Mouse (Mus musculus): ENCODE results near the gene Dbi. TPM values are rescaled to one million over a fixed set of nuclear protein-coding genes. Genes with fewer than 3 reads are reported as not detected.
A peak's percentile ranks its signal among the peaks of the same experiment; 100 is the strongest.

Gene Dbi
- polyA plus RNA-seq, 1 experiment from 2014 or later, result 1,146 TPM

- ATAC-seq, result no peak
- H3K4me3 ChIP-seq (replicated peaks; ENCODE audit: low read length), result no peak overlapping the region
- no peaks in the 10 kb centered on the region for H3K27me3 ChIP-seq (replicated peaks; ENCODE audit: control insufficient read depth, insufficient read depth, low read length)
- H3K9ac ChIP-seq (replicated peaks; ENCODE audit: low read depth, low read length), result no peak overlapping the region
- peaks cover 7% of the 10 kb centered on the region for H3K4me1 ChIP-seq (replicated peaks; ENCODE audit: control insufficient read depth, insufficient read depth, low read length)
- no peaks in the 10 kb centered on the region for H3K9me3 ChIP-seq (ENCODE audit: control insufficient read depth, low read length)
- no peak overlapping the region for H3K4me2 ChIP-seq (ENCODE audit: low read length)
- H3K27ac ChIP-seq (ENCODE audit: low read length), result no peak overlapping the region
- no peaks in the 10 kb centered on the region for H3K36me3 ChIP-seq (ENCODE audit: control insufficient read depth, insufficient read depth)
Observed at GRCm38 (mm10) chr1:120146994-120147393, 26.1 kb upstream of the Dbi start.

DNA sequence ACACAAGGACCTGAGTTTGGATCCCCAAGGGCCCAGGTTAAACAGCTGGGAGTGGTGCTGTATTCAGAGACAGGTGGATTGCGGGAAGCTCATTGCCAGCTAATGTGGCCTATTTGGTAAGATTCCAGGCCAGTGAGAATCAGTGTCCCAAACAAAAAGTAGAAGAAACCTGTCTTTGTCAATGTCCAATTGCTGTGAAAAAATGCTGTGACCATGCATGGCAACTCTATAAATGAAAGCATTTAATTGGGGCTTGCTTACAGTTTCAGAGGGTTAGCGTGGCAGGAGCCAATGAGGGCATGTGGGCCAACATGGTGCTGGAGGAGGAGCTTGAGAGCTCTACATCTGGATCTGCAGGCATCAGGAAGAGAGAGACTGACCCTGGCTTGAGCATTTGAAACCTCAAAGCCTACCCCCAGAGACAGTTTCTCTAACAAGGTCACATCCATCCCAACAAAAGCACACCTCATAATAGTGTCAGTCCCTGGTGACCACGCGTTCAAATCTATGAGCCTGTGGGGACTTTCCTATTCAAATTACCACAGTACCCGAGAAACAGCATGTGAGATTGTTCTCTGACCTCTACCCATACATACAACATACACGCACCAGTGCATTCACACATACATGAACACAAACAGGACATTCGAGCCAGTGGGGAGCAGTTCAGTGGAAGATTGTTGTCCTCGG is 24.8 kb upstream of the Dbi start:
- no peak overlapping the region for H3K27ac ChIP-seq (ENCODE audit: low read length)
- no peak overlapping the region for H3K9ac ChIP-seq (replicated peaks; ENCODE audit: low read depth, low read length)
- H3K4me1 ChIP-seq (replicated peaks; ENCODE audit: control insufficient read depth, insufficient read depth, low read length), result peaks cover 7% of the 10 kb centered on the region
- H3K4me3 ChIP-seq (replicated peaks; ENCODE audit: low read length), result no peak overlapping the region
- no peaks in the 10 kb centered on the region for H3K9me3 ChIP-seq (ENCODE audit: control insufficient read depth, low read length)
- ATAC-seq, result no peak
- H3K36me3 ChIP-seq (ENCODE audit: control insufficient read depth, insufficient read depth), result no peaks in the 10 kb centered on the region
- WGBS, result 67% methylated on average over 8 of the region's 8 CpGs
- no peak overlapping the region for H3K4me2 ChIP-seq (ENCODE audit: low read length)
- H3K27me3 ChIP-seq (replicated peaks; ENCODE audit: control insufficient read depth, insufficient read depth, low read length), result no peaks in the 10 kb centered on the region

DNA sequence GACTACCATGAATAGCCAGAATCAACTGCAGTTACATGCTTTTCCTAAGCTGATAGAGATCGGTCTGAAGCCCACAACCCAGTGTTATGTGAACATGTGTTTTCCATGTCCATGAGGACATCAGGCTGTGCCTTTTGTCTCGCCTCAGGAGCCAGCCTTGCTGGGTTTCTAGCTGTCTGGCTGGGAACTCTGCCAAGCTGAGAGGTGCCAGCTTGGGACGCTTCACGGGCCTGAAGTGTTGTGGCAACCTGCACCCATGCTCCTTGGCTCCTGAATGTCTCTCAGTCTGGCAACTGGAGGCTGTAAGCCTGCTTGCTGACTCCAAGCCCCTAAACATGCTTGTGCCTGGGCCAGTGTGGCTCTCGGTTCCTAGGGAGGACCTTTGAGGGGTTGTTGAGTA is 21.7 kb upstream of the Dbi start:
- H3K27me3 ChIP-seq (replicated peaks; ENCODE audit: control insufficient read depth, insufficient read depth, low read length), result no peaks in the 10 kb centered on the region
- peaks cover 7% of the 10 kb centered on the region for H3K4me1 ChIP-seq (replicated peaks; ENCODE audit: control insufficient read depth, insufficient read depth, low read length)
- H3K9ac ChIP-seq (replicated peaks; ENCODE audit: low read depth, low read length), result no peak overlapping the region
- 39% methylated on average over 5 of the region's 5 CpGs for WGBS
- H3K27ac ChIP-seq (ENCODE audit: low read length), result no peak overlapping the region; the same call in 1 of the 2 replicates
- H3K4me2 ChIP-seq (ENCODE audit: low read length), result no peak overlapping the region
- ATAC-seq, result peak; percentile 61
- no peaks in the 10 kb centered on the region for H3K36me3 ChIP-seq (ENCODE audit: control insufficient read depth, insufficient read depth)
- no peaks in the 10 kb centered on the region for H3K9me3 ChIP-seq (ENCODE audit: control insufficient read depth, low read length)
- H3K4me3 ChIP-seq (replicated peaks; ENCODE audit: low read length), result no peak overlapping the region

DNA sequence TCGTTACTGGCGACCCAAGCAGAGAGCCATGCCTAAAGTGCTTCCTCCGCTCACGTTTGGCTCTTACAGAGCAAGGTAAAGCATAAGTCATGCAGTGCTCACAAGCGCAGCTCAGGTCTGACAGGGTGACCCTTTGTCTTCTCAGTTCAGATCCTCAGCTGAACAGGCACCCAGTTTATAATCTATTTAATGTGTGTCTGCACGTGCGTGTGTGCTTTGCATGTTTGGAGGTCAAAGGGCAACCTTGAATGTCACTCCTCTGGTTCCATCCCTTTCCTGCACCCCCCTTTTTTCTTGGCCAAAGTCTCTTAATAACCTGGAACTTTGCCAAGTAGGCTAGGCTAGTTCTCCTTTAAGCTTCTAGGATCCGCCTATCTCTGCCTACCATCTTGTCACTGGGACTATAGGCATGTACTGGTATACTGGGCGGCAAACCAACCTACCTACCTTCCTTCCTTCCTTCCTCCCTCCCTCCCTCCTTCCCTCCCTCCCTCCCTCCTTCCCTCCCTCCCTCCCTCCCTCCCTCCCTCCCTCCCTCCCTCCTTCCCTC is 19.3 kb upstream of the Dbi start:
- H3K27me3 ChIP-seq (replicated peaks; ENCODE audit: control insufficient read depth, insufficient read depth, low read length), result no peaks in the 10 kb centered on the region
- H3K9ac ChIP-seq (replicated peaks; ENCODE audit: low read depth, low read length), result no peak overlapping the region
- peaks cover 7% of the 10 kb centered on the region for H3K4me1 ChIP-seq (replicated peaks; ENCODE audit: control insufficient read depth, insufficient read depth, low read length)
- H3K9me3 ChIP-seq (ENCODE audit: control insufficient read depth, low read length), result no peaks in the 10 kb centered on the region
- WGBS, result 87% methylated on average over 9 of the region's 9 CpGs
- H3K27ac ChIP-seq (ENCODE audit: low read length), result no peak overlapping the region
- H3K4me3 ChIP-seq (replicated peaks; ENCODE audit: low read length), result no peak overlapping the region
- H3K36me3 ChIP-seq (ENCODE audit: control insufficient read depth, insufficient read depth), result no peaks in the 10 kb centered on the region
- H3K4me2 ChIP-seq (ENCODE audit: low read length), result no peak overlapping the region
- no peak for ATAC-seq

DNA sequence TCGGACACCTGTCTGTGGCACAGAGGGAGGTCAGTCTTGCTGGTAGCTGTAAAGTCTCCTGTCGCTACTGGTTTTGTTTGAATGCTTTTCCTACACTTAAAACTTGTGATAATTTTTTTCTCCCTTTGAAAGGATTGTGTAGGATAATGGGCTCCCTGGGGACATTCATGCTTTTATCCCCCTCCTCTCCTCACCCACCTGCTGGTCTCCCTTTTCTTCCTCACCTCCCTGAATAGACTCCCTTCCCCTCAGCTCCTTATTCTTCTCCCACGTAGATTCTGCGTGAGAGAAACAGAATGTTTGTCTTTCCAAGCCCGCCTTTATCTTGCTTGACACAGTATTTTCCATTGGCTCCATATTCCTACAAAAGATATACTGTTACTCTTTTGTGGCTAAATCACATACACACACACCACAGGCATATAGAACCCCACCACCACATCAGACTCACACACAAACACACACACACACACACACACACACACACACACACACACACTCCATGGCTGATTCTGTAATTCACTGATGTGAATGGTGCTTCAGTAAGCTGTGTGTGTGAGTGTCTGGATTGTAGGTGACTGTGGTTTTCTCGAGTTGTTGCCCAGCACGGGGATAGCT is 18.2 kb upstream of the Dbi start:
- peak; percentile 9; the same call in 1 of the 2 replicates for ATAC-seq
- Histone ChIP-seq H3K9me3 (ENCODE audit: control insufficient read depth, low read length) (no peaks in the 10 kb centered on the region), H3K36me3 (ENCODE audit: control insufficient read depth, insufficient read depth) (no peaks in the 10 kb centered on the region), H3K4me1 (replicated peaks; ENCODE audit: control insufficient read depth, insufficient read depth, low read length) (peaks cover 7% of the 10 kb centered on the region), H3K27ac (ENCODE audit: low read length) (no peak overlapping the region), H3K27me3 (replicated peaks; ENCODE audit: control insufficient read depth, insufficient read depth, low read length) (no peaks in the 10 kb centered on the region), H3K9ac (replicated peaks; ENCODE audit: low read depth, low read length) (no peak overlapping the region), H3K4me2 (ENCODE audit: low read length) (no peak overlapping the region), H3K4me3 (replicated peaks; ENCODE audit: low read length) (no peak overlapping the region)
- 18% methylated on average over 7 of the region's 7 CpGs for WGBS

DNA sequence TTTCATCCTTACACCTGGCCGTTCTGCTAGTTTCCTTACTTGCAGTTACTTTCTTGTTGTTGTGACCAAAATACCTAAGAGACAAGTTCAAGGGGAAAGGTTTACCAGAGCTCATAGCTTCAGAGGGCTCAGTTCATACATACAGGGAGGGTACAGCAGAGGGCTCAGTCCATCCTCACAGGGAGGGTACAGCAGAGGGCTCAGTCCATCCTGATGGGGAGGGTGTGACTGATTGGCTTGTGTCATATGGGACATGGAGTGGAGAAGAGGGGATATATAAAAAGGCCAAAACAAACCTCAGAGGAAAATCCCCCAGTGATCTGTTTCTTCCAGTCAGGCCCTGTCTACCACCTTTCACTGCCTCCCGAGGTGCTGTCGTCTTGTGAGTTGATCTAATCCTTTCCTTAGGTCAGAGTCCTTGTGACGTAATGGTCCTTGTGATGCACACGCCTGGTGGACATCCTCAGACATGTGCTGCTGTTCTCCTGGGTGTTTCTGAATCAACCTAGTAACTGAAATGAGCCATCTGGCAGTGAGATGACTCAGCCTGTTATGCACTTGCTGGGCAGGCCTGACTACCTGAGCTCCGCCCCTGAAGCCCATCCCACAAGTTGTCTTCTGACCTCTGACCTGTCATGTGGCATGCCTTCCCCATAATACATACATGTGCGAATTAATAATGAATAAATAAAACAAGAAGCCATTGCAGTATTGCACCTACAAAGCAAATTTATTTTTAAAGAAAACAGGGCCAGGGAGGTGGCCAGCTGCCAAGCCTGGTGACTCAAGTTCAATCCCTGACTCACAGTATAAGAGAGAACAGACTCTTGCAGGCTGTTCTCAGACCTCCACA is 15.3 kb upstream of the Dbi start:
- H3K4me3 ChIP-seq (replicated peaks; ENCODE audit: low read length), result no peak overlapping the region
- H3K4me1 ChIP-seq (replicated peaks; ENCODE audit: control insufficient read depth, insufficient read depth, low read length), result no peaks in the 10 kb centered on the region; the same call in 1 of the 2 replicates
- H3K36me3 ChIP-seq (ENCODE audit: control insufficient read depth, insufficient read depth), result no peaks in the 10 kb centered on the region
- 78% methylated on average over 7 of the region's 7 CpGs for WGBS
- no peak overlapping the region for H3K9ac ChIP-seq (replicated peaks; ENCODE audit: low read depth, low read length)
- 0 out of 2 replicates have a peak, but pooled peaks cover 4% of the 10 kb centered on the region for H3K9me3 ChIP-seq (ENCODE audit: control insufficient read depth, low read length)
- no peak for ATAC-seq
- no peaks in the 10 kb centered on the region for H3K27me3 ChIP-seq (replicated peaks; ENCODE audit: control insufficient read depth, insufficient read depth, low read length)
- H3K27ac ChIP-seq (ENCODE audit: low read length), result no peak overlapping the region
- no peak overlapping the region for H3K4me2 ChIP-seq (ENCODE audit: low read length)

GRCm38 (mm10) chr1:120132376-120132775 is 11.5 kb upstream of the Dbi start:
- 100% methylated on average over 1 of the region's 1 CpGs for WGBS
- H3K36me3 ChIP-seq (ENCODE audit: control insufficient read depth, insufficient read depth), result peaks cover 3% of the 10 kb centered on the region; the same call in 1 of the 2 replicates
- no peak overlapping the region for H3K9ac ChIP-seq (replicated peaks; ENCODE audit: low read depth, low read length)
- no peaks in the 10 kb centered on the region for H3K27me3 ChIP-seq (replicated peaks; ENCODE audit: control insufficient read depth, insufficient read depth, low read length)
- no peak overlapping the region for H3K4me3 ChIP-seq (replicated peaks; ENCODE audit: low read length)
- no peak overlapping the region for H3K27ac ChIP-seq (ENCODE audit: low read length)
- H3K4me2 ChIP-seq (ENCODE audit: low read length), result no peak overlapping the region
- no peaks in the 10 kb centered on the region for H3K4me1 ChIP-seq (replicated peaks; ENCODE audit: control insufficient read depth, insufficient read depth, low read length)
- 0 out of 2 replicates have a peak, but pooled peaks cover 4% of the 10 kb centered on the region for H3K9me3 ChIP-seq (ENCODE audit: control insufficient read depth, low read length)
- no peak for ATAC-seq

- Histone ChIP-seq H3K27ac (ENCODE audit: low read length) (no peak overlapping the region), H3K36me3 (ENCODE audit: control insufficient read depth, insufficient read depth) (peaks cover 3% of the 10 kb centered on the region; the same call in 1 of the 2 replicates), H3K9ac (replicated peaks; ENCODE audit: low read depth, low read length) (no peak overlapping the region), H3K4me2 (ENCODE audit: low read length) (no peak overlapping the region), H3K27me3 (replicated peaks; ENCODE audit: control insufficient read depth, insufficient read depth, low read length) (no peaks in the 10 kb centered on the region), H3K4me3 (replicated peaks; ENCODE audit: low read length) (no peak overlapping the region), H3K9me3 (ENCODE audit: control insufficient read depth, low read length) (no peaks in the 10 kb centered on the region), H3K4me1 (replicated peaks; ENCODE audit: control insufficient read depth, insufficient read depth, low read length) (peaks cover 7% of the 10 kb centered on the region; the same call in 1 of the 2 replicates)
- ATAC-seq, result no peak
- WGBS, result 80% methylated on average over 9 of the region's 9 CpGs
Observed at GRCm38 (mm10) chr1:120126318-120126717, 5.4 kb upstream of the Dbi start.

DNA sequence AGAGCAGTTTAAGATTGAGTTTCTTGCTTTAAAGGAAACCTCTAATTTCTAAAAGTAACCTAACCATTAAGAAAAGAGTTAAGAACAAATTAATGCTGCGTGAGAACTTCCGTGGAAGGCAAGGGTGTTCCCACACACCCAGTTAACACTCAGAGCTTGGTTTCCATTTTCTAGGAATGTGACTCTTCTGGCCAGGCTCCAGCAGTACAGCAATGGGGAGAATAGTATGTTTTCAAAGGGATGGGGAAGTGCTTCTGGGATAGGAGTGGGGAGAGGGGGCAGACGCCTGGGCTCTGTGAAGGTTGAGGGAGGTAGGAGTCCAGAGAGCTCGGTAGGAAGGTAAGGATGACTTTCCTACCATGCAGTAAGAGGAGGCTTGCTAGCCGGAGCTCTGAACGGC is 4.6 kb upstream of the Dbi start:
- H3K36me3 ChIP-seq (ENCODE audit: control insufficient read depth, insufficient read depth), result peaks cover 3% of the 10 kb centered on the region; the same call in 1 of the 2 replicates
- WGBS, result 69% methylated on average over 6 of the region's 6 CpGs
- ATAC-seq, result no peak
- H3K27ac ChIP-seq (ENCODE audit: low read length), result no peak overlapping the region
- no peak overlapping the region for H3K9ac ChIP-seq (replicated peaks; ENCODE audit: low read depth, low read length)
- H3K27me3 ChIP-seq (replicated peaks; ENCODE audit: control insufficient read depth, insufficient read depth, low read length), result no peaks in the 10 kb centered on the region
- no peaks in the 10 kb centered on the region for H3K9me3 ChIP-seq (ENCODE audit: control insufficient read depth, low read length)
- H3K4me1 ChIP-seq (replicated peaks; ENCODE audit: control insufficient read depth, insufficient read depth, low read length), result peaks cover 7% of the 10 kb centered on the region
- no peak overlapping the region for H3K4me2 ChIP-seq (ENCODE audit: low read length)
- no peak overlapping the region for H3K4me3 ChIP-seq (replicated peaks; ENCODE audit: low read length)
